Mouse (Mus musculus) heart, adult 2 months (tissue): ENCODE results near the gene Atcay.

Experiments used
- CTCF ChIP-seq: fragments of 200-600 bp; IDR thresholded peaks from 2 replicates; pipeline ENCODE4 v1.8.1; 2022; ENCODE audit warnings: antibody characterized with exemption, mild to moderate bottlenecking, moderate library complexity
- POLR2A ChIP-seq: fragments of 200-500 bp; IDR thresholded peaks from 2 replicates; pipeline ENCODE4 v1.6.1; 2011; ENCODE audit warnings: mild to moderate bottlenecking, low read depth, low read length, control low read depth; ENCODE audit not compliant: insufficient read depth

- no peak for TF ChIP-seq CTCF
- no peak for TF ChIP-seq POLR2A
Measured at GRCm38 (mm10) chr10:81180946-81181345, 49.7 kb downstream of the Atcay start.
